Mouse (Mus musculus): ENCODE data around the gene Gm10061. TPM values are rescaled to one million over a fixed set of nuclear protein-coding genes. Genes with fewer than 3 reads are reported as not detected.
"Not testable (repeated sequence)": the region's sequence is repeated elsewhere in the genome, so short reads cannot be mapped to it uniquely, and the experiment has no call there.

Gm10061 gene
- not detected in 2 replicates for polyA plus RNA-seq (2014; fragmentation: Nextera tagmentation; extraction: Ambion mirVana)

DNA sequence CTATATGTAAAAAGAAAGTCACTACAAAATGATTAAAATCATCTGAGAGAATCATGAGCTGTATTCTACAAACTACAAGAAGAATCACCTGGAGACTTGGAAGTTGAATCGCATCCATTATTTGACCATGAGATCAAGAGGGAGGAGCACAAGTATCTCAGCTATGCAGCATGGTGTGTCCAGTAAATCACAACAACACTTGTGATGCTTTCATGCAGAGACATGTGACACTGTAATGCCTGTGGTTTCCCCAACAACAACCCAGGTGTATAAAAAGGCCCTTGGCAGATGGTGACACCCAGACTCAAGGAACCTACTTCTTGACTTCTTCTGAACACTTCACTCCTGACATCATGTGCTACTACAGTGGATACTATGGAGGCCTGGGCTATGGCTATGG, at the start of gene Gm10061:
Gene Gm10061 (plus strand): TSS at position 301 of the 400 bp plus-strand sequence.
- no peaks in the 10 kb centered on the region for H3K9me3 ChIP-seq (replicated peaks; ENCODE audit: control insufficient read depth, low read length)
- DNase-seq (ENCODE audit: low spot score), result no peak
- H3K4me2 ChIP-seq (ENCODE audit: low read length), result no peak within 1 kb of the TSS
- H3K4me3 ChIP-seq (ENCODE audit: low read depth, low read length), result no peak within 1 kb of the TSS
- no peak within 1 kb of the TSS for H3K27ac ChIP-seq (ENCODE audit: low read depth, low read length)
- ATAC-seq, result no peak
- WGBS, result 100% methylated on average over 1 of the region's 1 CpGs
- H3K27me3 ChIP-seq (replicated peaks; ENCODE audit: control insufficient read depth, insufficient read depth, low read length), result no peaks in the 10 kb centered on the region
- H3K4me1 ChIP-seq (ENCODE audit: control insufficient read depth, insufficient read depth, low read length), result no peaks in the 10 kb centered on the region
- H3K9ac ChIP-seq (ENCODE audit: low read length), result no peak within 1 kb of the TSS
- H3K36me3 ChIP-seq (ENCODE audit: control insufficient read depth, insufficient read depth, low read length), result no peaks in the 10 kb centered on the region

DNA sequence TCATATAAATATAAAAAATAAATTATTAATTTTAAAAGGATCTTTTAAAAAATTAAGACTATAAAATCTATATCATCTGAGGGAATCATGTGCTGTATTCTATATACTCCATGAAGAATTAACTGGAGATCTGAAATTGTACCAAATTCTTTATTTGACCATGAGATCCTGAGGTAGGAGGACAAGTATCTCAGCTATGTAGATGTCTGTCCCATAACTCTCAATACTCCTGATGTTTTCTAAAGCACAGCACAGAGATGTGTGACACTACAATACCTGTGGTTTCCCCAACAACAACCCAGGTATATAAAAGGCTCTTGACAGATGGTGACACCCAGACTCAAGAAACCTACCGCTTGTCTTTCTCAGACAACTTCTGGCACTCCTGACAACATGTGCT, 10.3 kb upstream of the Gm10061 start, which contains the start of gene Gm6358:
Gene Gm6358 (plus strand): TSS at position 301 of the 400 bp plus-strand sequence.
- no peaks in the 10 kb centered on the region for H3K27me3 ChIP-seq (replicated peaks; ENCODE audit: control insufficient read depth, insufficient read depth, low read length)
- H3K36me3 ChIP-seq (ENCODE audit: control insufficient read depth, insufficient read depth, low read length), result no peaks in the 10 kb centered on the region
- no peak within 1 kb of the TSS for H3K4me2 ChIP-seq (ENCODE audit: low read length)
- 100% methylated on average over 1 of the region's 1 CpGs for WGBS
- H3K27ac ChIP-seq (ENCODE audit: low read depth, low read length), result no peak within 1 kb of the TSS
- no peaks in the 10 kb centered on the region for H3K9me3 ChIP-seq (replicated peaks; ENCODE audit: control insufficient read depth, low read length)
- no peaks in the 10 kb centered on the region for H3K4me1 ChIP-seq (ENCODE audit: control insufficient read depth, insufficient read depth, low read length)
- DNase-seq (ENCODE audit: low spot score) (no peak), ATAC-seq (no peak)
- H3K4me3 ChIP-seq (ENCODE audit: low read depth, low read length), result no peak within 1 kb of the TSS
- H3K9ac ChIP-seq (ENCODE audit: low read length), result no peak within 1 kb of the TSS

DNA sequence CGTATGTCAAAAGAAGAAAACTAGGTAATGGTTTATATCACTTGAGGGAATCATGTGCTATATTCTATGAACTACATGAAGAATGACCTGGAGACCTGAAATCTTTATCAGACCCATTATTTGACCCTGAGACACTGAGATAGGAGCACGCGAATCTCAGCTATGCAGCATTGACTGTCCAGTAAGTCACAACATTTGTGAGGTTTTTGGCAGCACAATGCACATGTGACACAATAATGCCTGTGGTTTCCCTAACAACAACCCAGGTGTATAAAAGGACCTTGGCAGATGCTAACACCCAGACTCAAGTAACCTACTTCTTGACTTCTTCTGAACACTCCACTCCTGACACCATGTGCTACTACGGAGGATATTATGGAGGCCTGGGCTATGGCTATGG, 6.8 kb downstream of the Gm10061 start, which contains the start of gene Gm9789:
Gene Gm9789 (plus strand): TSS at position 301 of the 400 bp plus-strand sequence.
- Histone ChIP-seq H3K9me3 (replicated peaks; ENCODE audit: control insufficient read depth, low read length) (no peaks in the 10 kb centered on the region), H3K27ac (ENCODE audit: low read depth, low read length) (no peak within 1 kb of the TSS), H3K4me2 (ENCODE audit: low read length) (no peak within 1 kb of the TSS), H3K27me3 (replicated peaks; ENCODE audit: control insufficient read depth, insufficient read depth, low read length) (no peaks in the 10 kb centered on the region), H3K4me1 (ENCODE audit: control insufficient read depth, insufficient read depth, low read length) (no peaks in the 10 kb centered on the region), H3K4me3 (ENCODE audit: low read depth, low read length) (no peak within 1 kb of the TSS), H3K36me3 (ENCODE audit: control insufficient read depth, insufficient read depth, low read length) (no peaks in the 10 kb centered on the region), H3K9ac (ENCODE audit: low read length) (no peak within 1 kb of the TSS)
- WGBS, result 85% methylated on average over 4 of the region's 4 CpGs
- ATAC-seq (no peak), DNase-seq (ENCODE audit: low spot score) (no peak)

DNA sequence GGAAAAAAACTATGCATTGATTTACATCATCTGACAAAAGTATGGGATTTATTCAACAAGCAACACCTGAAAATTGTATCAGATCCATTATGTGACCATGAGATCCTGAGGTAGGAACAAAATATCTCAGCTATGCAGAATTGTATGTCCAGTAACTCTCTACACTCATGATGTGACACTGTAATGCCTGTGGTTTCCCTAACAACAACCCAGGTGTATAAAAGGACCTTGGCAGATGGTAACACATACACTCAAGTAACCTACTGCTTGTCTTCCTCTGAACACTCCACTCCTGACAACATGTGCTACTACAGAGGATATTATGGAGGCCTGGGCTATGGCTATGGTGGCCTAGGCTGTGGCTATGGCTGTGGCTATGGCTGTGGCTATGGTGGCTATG, 18.3 kb downstream of the Gm10061 start, which contains the start of gene Gm7735:
Gene Gm7735 (plus strand): TSS at position 301 of the 400 bp plus-strand sequence.
- H3K4me1 ChIP-seq (ENCODE audit: control insufficient read depth, insufficient read depth, low read length); H3K9ac ChIP-seq (ENCODE audit: low read length); ATAC-seq; H3K27ac ChIP-seq (ENCODE audit: low read depth, low read length); H3K4me2 ChIP-seq (ENCODE audit: low read length); H3K36me3 ChIP-seq (ENCODE audit: control insufficient read depth, insufficient read depth, low read length); H3K9me3 ChIP-seq (replicated peaks; ENCODE audit: control insufficient read depth, low read length); H3K4me3 ChIP-seq (ENCODE audit: low read depth, low read length); DNase-seq (ENCODE audit: low spot score); H3K27me3 ChIP-seq (replicated peaks; ENCODE audit: control insufficient read depth, insufficient read depth, low read length): not testable (repeated sequence)

DNA sequence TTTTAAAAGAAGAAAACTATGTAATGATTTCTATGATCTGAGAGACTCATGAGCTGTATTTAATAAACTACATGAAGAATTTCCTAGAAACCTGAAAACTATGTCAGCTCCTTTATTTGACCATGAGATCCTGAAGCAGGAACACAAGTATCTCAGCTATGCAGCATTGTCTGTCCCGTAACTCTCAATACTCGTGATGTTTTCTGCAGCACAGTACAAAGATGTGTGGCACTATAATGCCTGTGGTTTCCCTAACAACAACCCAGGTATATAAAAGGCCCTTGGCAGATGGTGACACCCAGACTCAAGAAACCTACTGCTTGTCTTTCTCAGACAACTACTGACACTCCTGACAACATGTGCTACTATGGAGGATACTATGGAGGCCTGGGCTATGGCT, 23.5 kb downstream of the Gm10061 start, which contains the start of gene 1110057P08Rik:
Gene 1110057P08Rik (plus strand): TSS at position 301 of the 400 bp plus-strand sequence.
- Histone ChIP-seq H3K9me3 (replicated peaks; ENCODE audit: control insufficient read depth, low read length) (no peaks in the 10 kb centered on the region), H3K4me2 (ENCODE audit: low read length) (no peak within 1 kb of the TSS), H3K27me3 (replicated peaks; ENCODE audit: control insufficient read depth, insufficient read depth, low read length) (no peaks in the 10 kb centered on the region), H3K4me1 (ENCODE audit: control insufficient read depth, insufficient read depth, low read length) (no peaks in the 10 kb centered on the region), H3K4me3 (ENCODE audit: low read depth, low read length) (no peak within 1 kb of the TSS), H3K36me3 (ENCODE audit: control insufficient read depth, insufficient read depth, low read length) (no peaks in the 10 kb centered on the region), H3K9ac (ENCODE audit: low read length) (no peak within 1 kb of the TSS), H3K27ac (ENCODE audit: low read depth, low read length) (no peak within 1 kb of the TSS)
- 88% methylated on average over 2 of the region's 2 CpGs for WGBS
- DNase-seq (ENCODE audit: low spot score) (no peak), ATAC-seq (no peak)

DNA sequence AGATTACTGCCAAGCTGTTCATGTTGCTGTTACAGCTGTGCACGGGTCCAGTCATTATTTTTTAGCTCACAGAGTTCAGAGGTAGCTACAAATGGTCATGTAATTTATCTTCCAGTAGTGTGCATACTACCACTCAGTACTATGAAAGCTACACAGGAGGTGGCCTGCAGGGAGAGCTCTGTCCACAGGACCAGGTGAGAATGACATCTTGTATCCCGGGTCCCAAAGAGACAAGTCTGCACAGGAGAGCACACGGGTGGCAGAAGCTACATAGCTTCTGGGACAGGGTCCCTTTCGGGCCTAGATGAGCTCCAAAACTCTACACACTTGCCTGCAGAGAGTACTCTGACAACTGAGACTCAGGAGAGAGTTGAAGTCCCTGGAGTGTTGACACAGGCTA, 37.7 kb downstream of the Gm10061 start:
- no peaks in the 10 kb centered on the region for H3K36me3 ChIP-seq (ENCODE audit: control insufficient read depth, insufficient read depth, low read length)
- no peak overlapping the region for H3K4me3 ChIP-seq (ENCODE audit: low read depth, low read length)
- 88% methylated on average over 4 of the region's 4 CpGs for WGBS
- no peak overlapping the region for H3K27ac ChIP-seq (ENCODE audit: low read depth, low read length)
- no peaks in the 10 kb centered on the region for H3K9me3 ChIP-seq (replicated peaks; ENCODE audit: control insufficient read depth, low read length)
- H3K9ac ChIP-seq (ENCODE audit: low read length), result no peak overlapping the region
- H3K27me3 ChIP-seq (replicated peaks; ENCODE audit: control insufficient read depth, insufficient read depth, low read length), result no peaks in the 10 kb centered on the region
- no peak for DNase-seq (ENCODE audit: low spot score)
- no peak for ATAC-seq
- no peak overlapping the region for H3K4me2 ChIP-seq (ENCODE audit: low read length)
- no peaks in the 10 kb centered on the region for H3K4me1 ChIP-seq (ENCODE audit: control insufficient read depth, insufficient read depth, low read length)

Other genes starting within 250 kb of the Gm10061 start
- not detected in 2 replicates for gene Krtap19-9b, start 218.8 kb upstream of the Gm10061 start, polyA plus RNA-seq (2014; fragmentation: Nextera tagmentation; extraction: Ambion mirVana)
- gene Krtap16-3, start 188.2 kb upstream of the Gm10061 start, polyA plus RNA-seq (2014; fragmentation: Nextera tagmentation; extraction: Ambion mirVana), result not detected in 2 replicates
- not detected in 2 replicates for gene Krtap22-2, start 140.3 kb upstream of the Gm10061 start, polyA plus RNA-seq (2014; fragmentation: Nextera tagmentation; extraction: Ambion mirVana)
- not detected in 2 replicates for gene Gm10229, start 135.8 kb upstream of the Gm10061 start, polyA plus RNA-seq (2014; fragmentation: Nextera tagmentation; extraction: Ambion mirVana)
- gene Krtap6-1, start 119.4 kb upstream of the Gm10061 start, polyA plus RNA-seq (2014; fragmentation: Nextera tagmentation; extraction: Ambion mirVana), result not detected in 2 replicates
- gene Gm10228, start 109.6 kb upstream of the Gm10061 start, polyA plus RNA-seq (2014; fragmentation: Nextera tagmentation; extraction: Ambion mirVana), result not detected in 2 replicates
- gene Krtap6-5, start 103.2 kb upstream of the Gm10061 start, polyA plus RNA-seq (2014; fragmentation: Nextera tagmentation; extraction: Ambion mirVana), result not detected in 2 replicates
- gene 1110025L11Rik, start 87.1 kb upstream of the Gm10061 start, polyA plus RNA-seq (2014; fragmentation: Nextera tagmentation; extraction: Ambion mirVana), result not detected in 2 replicates
- not detected in 2 replicates for gene Krtap6-3, start 67.1 kb upstream of the Gm10061 start, polyA plus RNA-seq (2014; fragmentation: Nextera tagmentation; extraction: Ambion mirVana)
- gene Gm6358, start 10.2 kb upstream of the Gm10061 start, polyA plus RNA-seq (2014; fragmentation: Nextera tagmentation; extraction: Ambion mirVana), result not detected in 2 replicates
- not detected in 2 replicates for gene Gm9789, start 6.9 kb downstream of the Gm10061 start, polyA plus RNA-seq (2014; fragmentation: Nextera tagmentation; extraction: Ambion mirVana)
- gene Gm7735, start 18.4 kb downstream of the Gm10061 start, polyA plus RNA-seq (2014; fragmentation: Nextera tagmentation; extraction: Ambion mirVana), result not detected in 2 replicates
- gene 1110057P08Rik, start 23.6 kb downstream of the Gm10061 start, polyA plus RNA-seq (2014; fragmentation: Nextera tagmentation; extraction: Ambion mirVana), result not detected in 2 replicates
- gene Krtap20-2, start 54.8 kb downstream of the Gm10061 start, polyA plus RNA-seq (2014; fragmentation: Nextera tagmentation; extraction: Ambion mirVana), result not detected in 2 replicates